In genomic region chr4:86317916-86318542, GRCm38 (mm10) we compare ENCODE assay signal across 13 mouse cellular contexts.
DNase-seq lines count a peak whose midpoint lies in the region; ATAC-seq and TF ChIP-seq lines count a peak whose summit lies in the region.
"Had no signal": no experiment of that assay in that cellular context is flagged by ENCODE, and none has a peak within 500 bp of the region (broad histone marks: within the 10 kb centered on the region; RNA-seq: fewer than 3 reads in every experiment).

No protein-coding gene starts in this region.

- no peaks in the 10 kb centered on the region for H3K27me3 ChIP-seq in forebrain, embryonic 13.5 days
- H3K27me3 ChIP-seq in forebrain, embryonic 16.5 days (replicated peaks; ENCODE audit: control insufficient read depth, insufficient read depth, low read length) = no peaks in the 10 kb centered on the region
- H3K27me3 ChIP-seq in hindbrain, embryonic 16.5 days (replicated peaks; ENCODE audit: control insufficient read depth, insufficient read depth, low read length) = no peaks in the 10 kb centered on the region
- H3K27me3 ChIP-seq in hindbrain, embryonic 11.5 days (ENCODE audit: control insufficient read depth, insufficient read depth, low read length) = no peaks in the 10 kb centered on the region
- H3K27me3 ChIP-seq in stomach, postnatal 0 days (ENCODE audit: control insufficient read depth, insufficient read depth, low read length) = no peaks in the 10 kb centered on the region
- H3K27me3 ChIP-seq: limb, embryonic 12.5 days had no signal

- TF ChIP-seq CTCF in stomach, postnatal 0 days (IDR thresholded peaks at IDR 0.05; ENCODE audit: low read depth) = no peak

- H3K4me3 ChIP-seq in forebrain, embryonic 13.5 days = no peak overlapping the region
- H3K4me3 ChIP-seq in forebrain, embryonic 16.5 days (replicated peaks; ENCODE audit: low read length) = no peak overlapping the region
- H3K4me3 ChIP-seq in hindbrain, embryonic 16.5 days (ENCODE audit: low read length) = no peak overlapping the region
- no peak overlapping the region for H3K4me3 ChIP-seq in hindbrain, embryonic 11.5 days (ENCODE audit: low read depth, low read length)
- H3K4me3 ChIP-seq in stomach, postnatal 0 days (ENCODE audit: low read depth, low read length) = no peak overlapping the region
- H3K4me3 ChIP-seq: erythroblast, embryonic 14.5 days; limb, embryonic 12.5 days had no signal

- no peak overlapping the region for H3K4me2 ChIP-seq in forebrain, embryonic 13.5 days
- H3K4me2 ChIP-seq in forebrain, embryonic 16.5 days (ENCODE audit: low read length) = no peak overlapping the region
- H3K4me2 ChIP-seq in hindbrain, embryonic 16.5 days (ENCODE audit: low read length) = no peak overlapping the region
- H3K4me2 ChIP-seq in hindbrain, embryonic 11.5 days (replicated peaks; ENCODE audit: low read depth, low read length) = no peak overlapping the region
- no peak overlapping the region for H3K4me2 ChIP-seq in stomach, postnatal 0 days (replicated peaks; ENCODE audit: low read depth)
- H3K4me2 ChIP-seq: limb, embryonic 12.5 days had no signal

- H3K9me3 ChIP-seq in forebrain, embryonic 13.5 days (replicated peaks) = no peaks in the 10 kb centered on the region
- no peaks in the 10 kb centered on the region for H3K9me3 ChIP-seq in forebrain, embryonic 16.5 days (ENCODE audit: control insufficient read depth, low read length)
- H3K9me3 ChIP-seq in hindbrain, embryonic 16.5 days (ENCODE audit: control insufficient read depth, low read length) = no peaks in the 10 kb centered on the region
- no peaks in the 10 kb centered on the region for H3K9me3 ChIP-seq in hindbrain, embryonic 11.5 days (ENCODE audit: control insufficient read depth, low read length)
- H3K9me3 ChIP-seq in stomach, postnatal 0 days (ENCODE audit: control insufficient read depth, low read length) = no peaks in the 10 kb centered on the region
- H3K9me3 ChIP-seq: limb, embryonic 12.5 days had no signal

- no peak for DNase-seq in hindbrain, embryonic 11.5 days (ENCODE audit: low spot score)
- DNase-seq in lung, postnatal 36 days = peak; percentile 29
- no peak for DNase-seq in lung, postnatal 10 days
- DNase-seq in stomach, postnatal 0 days (ENCODE audit: low spot score) = no peak
- no peak for DNase-seq in cerebellum, postnatal 25 days
- DNase-seq: layer of hippocampus, postnatal 36 days; midbrain, embryonic 14.5 days had no signal

- H3K27ac ChIP-seq in forebrain, embryonic 13.5 days = no peak overlapping the region
- H3K27ac ChIP-seq in forebrain, embryonic 16.5 days (ENCODE audit: low read length) = no peak overlapping the region
- no peak overlapping the region for H3K27ac ChIP-seq in hindbrain, embryonic 16.5 days (ENCODE audit: low read depth, low read length)
- H3K27ac ChIP-seq in hindbrain, embryonic 11.5 days (ENCODE audit: low read depth, low read length) = no peak overlapping the region
- H3K27ac ChIP-seq in stomach, postnatal 0 days (replicated peaks) = 0 out of 2 replicates have a peak overlapping the region, but pooled peaks have one; percentile 49
- H3K27ac ChIP-seq: limb, embryonic 12.5 days; macrophage had no signal

- H3K9ac ChIP-seq in forebrain, embryonic 13.5 days = no peak overlapping the region
- H3K9ac ChIP-seq in forebrain, embryonic 16.5 days (replicated peaks; ENCODE audit: low read depth, low read length) = no peak overlapping the region
- H3K9ac ChIP-seq in hindbrain, embryonic 16.5 days (ENCODE audit: low read depth, low read length) = no peak overlapping the region
- H3K9ac ChIP-seq in hindbrain, embryonic 11.5 days (ENCODE audit: low read depth, low read length) = no peak overlapping the region
- H3K9ac ChIP-seq in stomach, postnatal 0 days (ENCODE audit: low read length) = no peak overlapping the region
- H3K9ac ChIP-seq: limb, embryonic 12.5 days had no signal

- no peaks in the 10 kb centered on the region for H3K36me3 ChIP-seq in forebrain, embryonic 13.5 days (ENCODE audit: poor library complexity, severe bottlenecking)
- no peaks in the 10 kb centered on the region for H3K36me3 ChIP-seq in forebrain, embryonic 16.5 days (ENCODE audit: control insufficient read depth, insufficient read depth)
- no peaks in the 10 kb centered on the region for H3K36me3 ChIP-seq in hindbrain, embryonic 16.5 days (ENCODE audit: control insufficient read depth, insufficient read depth, low read length)
- H3K36me3 ChIP-seq in hindbrain, embryonic 11.5 days (ENCODE audit: control insufficient read depth, insufficient read depth, low read length) = no peaks in the 10 kb centered on the region
- H3K36me3 ChIP-seq in stomach, postnatal 0 days (ENCODE audit: control insufficient read depth, insufficient read depth, low read length) = no peaks in the 10 kb centered on the region
- H3K36me3 ChIP-seq: limb, embryonic 12.5 days had no signal

- 78% methylated on average over 3 of the region's 3 CpGs for WGBS in forebrain, embryonic 13.5 days
- 59% methylated on average over 3 of the region's 3 CpGs for WGBS in forebrain, embryonic 16.5 days
- WGBS in hindbrain, embryonic 16.5 days = 54% methylated on average over 3 of the region's 3 CpGs
- 74% methylated on average over 3 of the region's 3 CpGs for WGBS in hindbrain, embryonic 11.5 days
- 51% methylated on average over 3 of the region's 3 CpGs for WGBS in stomach, postnatal 0 days

- no peak for TF ChIP-seq EP300 in stomach, postnatal 0 days (optimal IDR thresholded peaks at IDR 0.05)

- H3K4me1 ChIP-seq in forebrain, embryonic 13.5 days = 0 out of 2 replicates have a peak, but pooled peaks cover 4% of the 10 kb centered on the region
- H3K4me1 ChIP-seq in forebrain, embryonic 16.5 days (replicated peaks; ENCODE audit: control insufficient read depth, insufficient read depth, low read length) = no peaks in the 10 kb centered on the region
- no peaks in the 10 kb centered on the region for H3K4me1 ChIP-seq in hindbrain, embryonic 16.5 days (ENCODE audit: control insufficient read depth, insufficient read depth, low read depth, low read length)
- H3K4me1 ChIP-seq in hindbrain, embryonic 11.5 days (replicated peaks; ENCODE audit: control insufficient read depth, insufficient read depth, low read length) = no peaks in the 10 kb centered on the region
- H3K4me1 ChIP-seq in stomach, postnatal 0 days (replicated peaks; ENCODE audit: control insufficient read depth, insufficient read depth) = no peaks in the 10 kb centered on the region

- 0 out of 2 replicates have a peak, but pooled peaks have one; percentile 19 for ATAC-seq in forebrain, embryonic 13.5 days
- ATAC-seq in forebrain, embryonic 16.5 days = no peak
- ATAC-seq in hindbrain, embryonic 16.5 days = 0 out of 2 replicates have a peak, but pooled peaks have one; percentile 52
- no peak for ATAC-seq in hindbrain, embryonic 11.5 days (ENCODE audit: low FRiP score)
- no peak for ATAC-seq in stomach, postnatal 0 days (ENCODE audit: low FRiP score, low TSS enrichment)

Comparison
In these comparisons a context has a peak if more than half of its experiments do, and no peak if none do; other contexts are left out.
1. ATAC-seq: peak in forebrain, embryonic 13.5 days (single experiment) and hindbrain, embryonic 16.5 days (single experiment); none in forebrain, embryonic 16.5 days (single experiment), hindbrain, embryonic 11.5 days (single experiment) and stomach, postnatal 0 days (single experiment).